In the genomic region with DNA sequence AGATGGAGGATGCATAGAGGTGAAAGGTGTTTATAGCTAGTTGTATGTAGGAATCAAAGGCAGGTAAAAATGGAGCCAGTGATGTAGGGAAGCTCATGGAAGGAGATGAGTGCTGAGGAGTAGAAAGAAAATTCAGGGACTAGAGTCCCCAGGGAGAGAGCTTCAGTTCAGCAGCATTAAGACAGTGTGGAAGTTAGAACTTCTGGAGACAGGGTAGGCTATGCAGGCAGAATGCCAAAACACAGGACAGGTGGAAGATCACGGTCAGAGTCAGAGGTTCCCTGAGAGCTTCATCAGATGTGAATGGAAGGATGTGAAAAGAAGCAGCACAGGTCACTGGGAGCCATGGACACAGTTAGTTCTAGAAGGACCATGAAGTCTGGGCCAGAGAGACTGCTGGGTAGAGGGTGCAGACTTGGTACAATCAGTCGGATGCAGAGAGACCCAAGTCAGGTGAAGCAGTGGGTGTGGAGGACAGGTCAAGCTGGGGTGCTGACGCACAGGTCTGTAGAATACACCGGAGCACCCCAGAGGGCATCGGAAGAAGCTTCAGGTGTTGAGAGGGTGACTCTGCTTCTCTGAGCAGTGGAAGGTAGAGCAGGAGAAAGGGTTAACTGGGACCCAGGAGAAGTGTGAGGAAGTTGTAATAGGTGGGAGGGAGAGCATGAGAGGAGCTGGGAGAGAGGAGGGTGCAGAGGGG, we compare ENCODE assay signal across 9 mouse cellular contexts.
DNase-seq lines count a peak whose midpoint lies in the region; ATAC-seq lines count a peak whose summit lies in the region.
"Had no signal": no experiment of that assay in that cellular context is flagged by ENCODE, and none has a peak within 500 bp of the region (broad histone marks: within the 10 kb centered on the region; RNA-seq: fewer than 3 reads in every experiment).

No protein-coding gene starts in this region.

- H3K27me3 ChIP-seq in kidney, embryonic 16.5 days (ENCODE audit: insufficient read depth, low read length): no peaks in the 10 kb centered on the region
- no peaks in the 10 kb centered on the region for H3K27me3 ChIP-seq in embryonic facial prominence, embryonic 11.5 days (ENCODE audit: control insufficient read depth, insufficient read depth, low read length)
- H3K27me3 ChIP-seq in limb, embryonic 15.5 days: no peaks in the 10 kb centered on the region
- no peaks in the 10 kb centered on the region for H3K27me3 ChIP-seq in intestine, embryonic 15.5 days (replicated peaks)

- peaks cover 10% of the 10 kb centered on the region; the same call in 1 of the 2 replicates for H3K36me3 ChIP-seq in kidney, embryonic 16.5 days (ENCODE audit: insufficient read depth, low read length)
- no peaks in the 10 kb centered on the region; the same call in 1 of the 2 replicates for H3K36me3 ChIP-seq in embryonic facial prominence, embryonic 11.5 days (replicated peaks; ENCODE audit: control insufficient read depth, insufficient read depth, low read depth, low read length)
- peaks cover 9% of the 10 kb centered on the region for H3K36me3 ChIP-seq in limb, embryonic 15.5 days
- peaks cover 8% of the 10 kb centered on the region; the same call in 1 of the 2 replicates for H3K36me3 ChIP-seq in intestine, embryonic 15.5 days

- no peaks in the 10 kb centered on the region for H3K9me3 ChIP-seq in kidney, embryonic 16.5 days (ENCODE audit: low read length)
- no peaks in the 10 kb centered on the region for H3K9me3 ChIP-seq in embryonic facial prominence, embryonic 11.5 days (replicated peaks; ENCODE audit: control insufficient read depth, low read length)
- H3K9me3 ChIP-seq in limb, embryonic 15.5 days: no peaks in the 10 kb centered on the region
- no peaks in the 10 kb centered on the region for H3K9me3 ChIP-seq in intestine, embryonic 15.5 days

- DNase-seq in cerebellum, postnatal 10 days: peak; percentile 6 to 7
- DNase-seq in cerebellum, adult 11 months: no peak
- no peak for DNase-seq in kidney, adult 18-20 months
- DNase-seq in embryonic facial prominence, embryonic 11.5 days (ENCODE audit: low spot score): no peak
- no peak for DNase-seq in urinary bladder, adult 18-20 months (ENCODE audit: low spot score in 2 of 2)

- H3K4me3 ChIP-seq in kidney, embryonic 16.5 days (ENCODE audit: low read length): no peak overlapping the region
- no peak overlapping the region for H3K4me3 ChIP-seq in embryonic facial prominence, embryonic 11.5 days (ENCODE audit: low read depth, low read length)
- H3K4me3 ChIP-seq in limb, embryonic 15.5 days: no peak overlapping the region
- no peak overlapping the region for H3K4me3 ChIP-seq in intestine, embryonic 15.5 days (replicated peaks)

- no peak overlapping the region for H3K9ac ChIP-seq in kidney, embryonic 16.5 days (replicated peaks; ENCODE audit: low read length)
- H3K9ac ChIP-seq in embryonic facial prominence, embryonic 11.5 days (replicated peaks; ENCODE audit: low read length): 0 out of 2 replicates have a peak overlapping the region, but pooled peaks have one; percentile 4
- H3K9ac ChIP-seq in limb, embryonic 15.5 days: no peak overlapping the region
- H3K9ac ChIP-seq in intestine, embryonic 15.5 days: no peak overlapping the region
- H3K9ac ChIP-seq: liver, embryonic 14.5 days had no signal

- H3K27ac ChIP-seq in kidney, embryonic 16.5 days (ENCODE audit: low read length): no peak overlapping the region
- H3K27ac ChIP-seq in embryonic facial prominence, embryonic 11.5 days (replicated peaks; ENCODE audit: low read depth, low read length): no peak overlapping the region
- H3K27ac ChIP-seq in limb, embryonic 15.5 days: no peak overlapping the region
- no peak overlapping the region for H3K27ac ChIP-seq in intestine, embryonic 15.5 days
- H3K27ac ChIP-seq: liver, embryonic 14.5 days had no signal

- H3K4me2 ChIP-seq in kidney, embryonic 16.5 days (replicated peaks; ENCODE audit: low read depth, low read length): no peak overlapping the region
- H3K4me2 ChIP-seq in embryonic facial prominence, embryonic 11.5 days (ENCODE audit: low read depth, low read length): no peak overlapping the region
- no peak overlapping the region for H3K4me2 ChIP-seq in limb, embryonic 15.5 days
- no peak overlapping the region for H3K4me2 ChIP-seq in intestine, embryonic 15.5 days (replicated peaks)

- ATAC-seq in kidney, embryonic 16.5 days (ENCODE audit: low FRiP score, low TSS enrichment): peak; percentile 61
- ATAC-seq in embryonic facial prominence, embryonic 11.5 days (replicated peaks; ENCODE audit: insufficient number of reproducible peaks, low FRiP score, low TSS enrichment, low read depth): peak; percentile 32; the same call in 1 of the 2 replicates
- peak; percentile 50; the same call in 1 of the 2 replicates for ATAC-seq in limb, embryonic 15.5 days (ENCODE audit: insufficient number of reproducible peaks, low FRiP score, low TSS enrichment, low read depth)
- no peak for ATAC-seq in intestine, embryonic 15.5 days

- WGBS in kidney, embryonic 16.5 days: 95% methylated on average over 5 of the region's 5 CpGs
- WGBS in embryonic facial prominence, embryonic 11.5 days: 94% methylated on average over 5 of the region's 5 CpGs
- WGBS in limb, embryonic 15.5 days: 91% methylated on average over 5 of the region's 5 CpGs
- WGBS in intestine, embryonic 15.5 days: 86% methylated on average over 5 of the region's 5 CpGs

- H3K4me1 ChIP-seq in kidney, embryonic 16.5 days (ENCODE audit: insufficient read depth, low read length): no peaks in the 10 kb centered on the region
- H3K4me1 ChIP-seq in embryonic facial prominence, embryonic 11.5 days (ENCODE audit: control insufficient read depth, insufficient read depth, low read length): no peaks in the 10 kb centered on the region
- H3K4me1 ChIP-seq in limb, embryonic 15.5 days: no peaks in the 10 kb centered on the region
- H3K4me1 ChIP-seq in intestine, embryonic 15.5 days (replicated peaks): no peaks in the 10 kb centered on the region

Comparison
In these comparisons a context has a peak if more than half of its experiments do, and no peak if none do; other contexts are left out.
1. DNase-seq: peak in cerebellum, postnatal 10 days (2 of 2); none in cerebellum, adult 11 months (single experiment), kidney, adult 18-20 months (single experiment), embryonic facial prominence, embryonic 11.5 days (single experiment) and urinary bladder, adult 18-20 months (0 of 2).